Comparison of ENCODE assay signal across 8 mouse cellular contexts in genomic region chr9:66980458-66980857, GRCm38 (mm10). TPM values are rescaled to one million over a fixed set of nuclear protein-coding genes. Genes with fewer than 3 reads are reported as not detected.
DNase-seq lines count a peak whose midpoint lies in the region; ATAC-seq and TF ChIP-seq lines count a peak whose summit lies in the region.

No protein-coding gene starts in this region.

- ATAC-seq in liver, embryonic 12.5 days: peak; percentile 62; the same call in 1 of the 2 replicates

- H3K4me3 ChIP-seq in embryonic fibroblast, embryonic 13.5 days (ENCODE audit: insufficient read depth, low read length): no peak overlapping the region
- H3K4me3 ChIP-seq in liver, embryonic 12.5 days: no peak overlapping the region

- H3K36me3 ChIP-seq in liver, embryonic 12.5 days: no peaks in the 10 kb centered on the region

- no peaks in the 10 kb centered on the region for H3K9me3 ChIP-seq in liver, embryonic 12.5 days (replicated peaks)

- no peak overlapping the region for H3K9ac ChIP-seq in liver, embryonic 12.5 days

- no peak overlapping the region; the same call in 1 of the 2 replicates for H3K4me2 ChIP-seq in liver, embryonic 12.5 days

- H3K27ac ChIP-seq in embryonic fibroblast, embryonic 13.5 days (ENCODE audit: insufficient read depth, low read length): no peak overlapping the region
- H3K27ac ChIP-seq in liver, embryonic 12.5 days: no peak overlapping the region

- no peak for TF ChIP-seq POLR2A in embryonic fibroblast, embryonic 13.5 days (IDR thresholded peaks at IDR 0.05; ENCODE audit: low read depth, low read length)

- WGBS in liver, embryonic 12.5 days (ENCODE audit: insufficient replicate concordance): 2% methylated on average over 5 of the region's 5 CpGs

- no peaks in the 10 kb centered on the region for H3K4me1 ChIP-seq in embryonic fibroblast, embryonic 13.5 days (ENCODE audit: control insufficient read depth, insufficient read depth, low read length)
- peaks cover 13% of the 10 kb centered on the region for H3K4me1 ChIP-seq in liver, embryonic 12.5 days

- H3K27me3 ChIP-seq in liver, embryonic 12.5 days (replicated peaks): peaks cover 6% of the 10 kb centered on the region; the same call in 1 of the 2 replicates

- TF ChIP-seq CTCF in embryonic fibroblast, embryonic 13.5 days (IDR thresholded peaks at IDR 0.05; ENCODE audit: borderline replicate concordance, insufficient read depth, low read length): peak; percentile 49; the same call in 1 of the 2 replicates

- DNase-seq in ovary, postnatal 10 days (ENCODE audit: low spot score): peak; percentile 46
- DNase-seq in ovary, adult 18-20 months (ENCODE audit: low spot score): no peak
- peak; percentile 67 to 70 for DNase-seq in adrenal gland, postnatal 36 days
- peak; percentile 43 to 83 for DNase-seq in kidney, adult 8-10 months
- peak; percentile 29 for DNase-seq in retina, adult 2 months (ENCODE audit: low read depth, low spot score)
- DNase-seq in urinary bladder, postnatal 14 days (ENCODE audit: low spot score): peak; percentile 77

RNA-seq across cellular contexts. Expression of gene Lactb, which starts 5.2 kb away (rescaled TPM):
- 10 to 100 TPM; 16.9 to 20.5 TPM for total RNA-seq in adrenal gland, postnatal 36 days (2021)
- 15.4 and 21.9 TPM in 2 replicates for polyA plus RNA-seq in embryonic fibroblast, embryonic 13.5 days (2011; ENCODE audit: insufficient read length, low read depth, missing spikeins)
- polyA plus RNA-seq in liver, embryonic 12.5 days (2016; fragmentation: Nextera tagmentation; extraction: Ambion mirVana): 8.9 and 9.4 TPM in 2 replicates

RNA-seq across cellular contexts. Expression of gene Rps27l, which starts 34.6 kb away (rescaled TPM):
- 100 to 1,000 TPM; 270 to 313 TPM for total RNA-seq in adrenal gland, postnatal 36 days (2021)
- 664 and 850 TPM in 2 replicates for polyA plus RNA-seq in embryonic fibroblast, embryonic 13.5 days (2011; ENCODE audit: insufficient read length, low read depth, missing spikeins)
- 702 and 744 TPM in 2 replicates for polyA plus RNA-seq in liver, embryonic 12.5 days (2016; fragmentation: Nextera tagmentation; extraction: Ambion mirVana)
